Mouse (Mus musculus) lung, postnatal 0 days (tissue): ENCODE results near the gene Psmb7.

ENCODE experiments used
- CTCF ChIP-seq: IDR thresholded peaks from 2 replicates; pipeline ENCODE4 v1.5.1; 2016; ENCODE audit warnings: antibody characterized with exemption, mild to moderate bottlenecking
- EP300 ChIP-seq: IDR thresholded peaks from 2 replicates; pipeline ENCODE4 v1.6.1; 2016; ENCODE audit warnings: antibody characterized with exemption, mild to moderate bottlenecking, control low read depth

DNA sequence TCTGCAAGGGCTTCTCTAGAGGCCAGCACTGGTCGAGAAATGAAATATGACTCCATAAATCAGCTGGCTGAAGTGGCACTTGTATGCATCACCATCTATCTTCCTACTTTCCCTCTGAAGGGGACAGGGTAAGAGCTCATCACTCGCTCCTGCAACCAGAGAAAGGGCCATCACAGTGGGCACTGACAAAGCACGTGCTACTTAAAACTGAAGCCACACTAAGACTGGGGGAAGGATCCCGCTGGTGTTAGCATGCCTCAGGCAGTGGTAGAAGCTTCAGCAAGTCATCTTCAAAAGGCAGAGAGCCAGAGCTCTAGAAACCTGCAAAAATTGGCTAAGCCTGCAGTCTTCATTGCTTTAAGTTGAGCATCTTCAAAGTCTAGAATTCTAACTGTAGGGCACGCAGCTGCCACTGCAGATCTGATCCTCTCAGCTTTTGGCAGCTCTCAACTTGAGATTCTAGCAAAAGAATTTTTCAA is 35.0 kb downstream of the Psmb7 start:
- no peak for TF ChIP-seq CTCF
- no peak for TF ChIP-seq EP300
